Mouse (Mus musculus) MN1 (cell line): ENCODE measurements at regions not wholly inside any gene's neighbourhood (a gene's known extent, or its start where the extent isn't known, plus 50 kb on each side); places are given as distances from the start of the nearest gene placed in this dataset.
"Not testable (repeated sequence)": the region's sequence is repeated elsewhere in the genome, so short reads cannot be mapped to it uniquely, and the experiment has no call there.

Source experiments
- DNase-seq: peaks from one replicate; pipeline ENCODE4 v3.0.0-alpha.2; 2016; ENCODE audit warnings: low spot score

DNA sequence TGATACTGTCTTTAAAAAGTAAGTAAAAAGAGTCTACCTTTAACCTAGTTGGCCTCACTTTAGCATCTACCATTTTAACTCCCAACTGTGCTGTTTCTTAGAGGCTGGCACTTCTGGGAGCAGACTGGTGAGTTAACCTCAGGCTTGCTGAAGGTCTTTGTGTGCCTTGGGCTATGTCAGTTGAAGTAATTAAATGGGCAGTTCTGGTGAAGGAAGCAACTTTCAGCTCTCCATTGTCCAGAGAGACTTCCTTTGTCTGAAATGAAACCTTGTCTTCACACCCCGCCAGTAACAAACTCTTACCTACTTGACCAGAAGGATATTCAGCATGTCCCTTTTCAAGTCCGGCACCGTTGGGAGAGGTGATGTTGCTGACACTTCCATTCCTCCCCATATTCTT, 55.5 kb downstream of the Zfp281 start:
- DNase-seq = no peak

DNA sequence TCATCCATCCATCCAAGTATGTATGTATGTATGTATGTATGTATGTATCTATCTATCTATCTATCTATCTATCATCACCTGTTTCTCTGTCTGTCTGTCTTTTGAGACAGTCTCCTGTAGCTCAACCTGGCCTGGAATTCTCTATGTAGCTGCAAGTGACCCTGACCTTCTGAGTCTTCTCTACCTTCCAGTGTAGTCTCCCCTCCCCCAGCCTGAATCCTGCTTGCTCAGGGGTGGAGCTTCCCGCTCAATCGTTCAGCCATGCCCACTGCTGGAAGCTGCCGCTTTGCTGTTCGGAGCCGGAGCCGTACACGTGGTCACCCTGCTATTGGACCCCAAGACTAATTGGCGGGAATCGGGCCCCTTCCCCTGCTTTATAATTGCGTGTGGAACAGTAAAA, 57.6 kb downstream of the Zfp281 start:
- DNase-seq = not testable (repeated sequence)

DNA sequence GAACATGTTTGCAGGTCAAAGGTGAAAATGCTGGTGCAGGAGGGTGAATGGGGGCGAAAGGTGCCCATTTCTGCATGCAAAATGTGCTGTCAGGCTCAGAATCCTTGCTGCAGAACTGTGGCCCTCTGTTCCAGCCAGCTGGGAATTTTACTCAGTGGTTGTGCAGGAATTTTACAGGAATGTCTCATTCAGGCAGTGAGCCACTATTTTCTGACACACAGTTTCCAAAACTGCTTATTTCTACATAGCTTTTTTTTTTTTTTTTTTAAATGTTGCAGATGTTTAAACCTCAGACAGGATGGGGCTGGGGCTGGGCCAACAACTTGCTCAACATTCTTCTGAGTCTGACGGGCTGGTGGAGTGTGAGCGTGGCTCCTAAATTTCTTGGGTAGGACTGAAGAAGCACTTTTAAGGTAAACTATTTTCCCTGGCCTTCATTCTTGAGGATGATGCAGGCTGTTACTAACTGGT, 58.4 kb downstream of the Zfp281 start:
- DNase-seq = no peak

DNA sequence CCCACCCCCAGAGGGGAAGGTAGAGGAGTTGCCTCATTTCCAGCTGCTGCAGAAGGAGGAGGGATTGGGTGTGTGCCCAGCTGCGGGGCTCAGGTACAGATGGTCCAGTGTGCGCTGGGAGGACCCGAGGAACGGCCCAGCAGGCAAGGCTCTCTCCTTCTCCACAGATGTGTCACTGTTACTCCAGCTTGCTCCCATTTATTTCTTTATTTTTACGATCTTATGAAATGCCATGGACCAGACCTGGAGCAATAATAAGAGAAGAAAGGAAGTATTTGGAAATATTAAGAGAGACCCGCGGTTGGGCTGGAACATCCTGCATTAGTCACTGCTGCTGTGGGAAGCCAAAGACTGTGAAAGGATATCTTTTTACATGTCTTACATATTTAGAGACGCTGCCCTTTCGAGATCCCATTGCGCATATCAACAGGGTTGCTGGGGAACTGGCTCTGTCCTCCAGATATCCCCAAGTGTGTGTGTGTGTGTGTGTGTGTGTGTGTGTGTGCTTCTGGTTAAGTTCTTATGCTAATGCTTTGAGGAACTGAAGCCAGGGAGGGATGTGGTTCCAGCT, 58.9 kb downstream of the Zfp281 start:
- DNase-seq = no peak

DNA sequence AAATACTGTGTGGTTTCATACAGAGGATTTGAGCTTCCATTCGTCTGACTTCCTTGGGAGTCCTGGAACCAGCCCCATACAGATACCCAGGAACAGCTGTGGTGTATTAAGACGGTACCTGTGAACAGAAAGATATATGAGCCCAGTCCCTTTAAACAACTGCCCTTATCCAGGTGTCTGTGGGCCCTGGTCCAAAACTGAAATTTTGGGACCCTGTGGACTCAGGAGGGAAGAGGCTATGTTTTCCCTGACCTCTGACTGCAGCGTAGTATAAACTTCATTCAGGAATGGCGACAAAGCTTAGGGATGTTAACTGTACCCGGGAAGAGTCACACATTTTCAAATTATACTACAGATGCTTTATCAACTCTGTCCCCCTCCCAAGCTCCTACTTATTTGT, 59.8 kb downstream of the Zfp281 start:
- no peak for DNase-seq

DNA sequence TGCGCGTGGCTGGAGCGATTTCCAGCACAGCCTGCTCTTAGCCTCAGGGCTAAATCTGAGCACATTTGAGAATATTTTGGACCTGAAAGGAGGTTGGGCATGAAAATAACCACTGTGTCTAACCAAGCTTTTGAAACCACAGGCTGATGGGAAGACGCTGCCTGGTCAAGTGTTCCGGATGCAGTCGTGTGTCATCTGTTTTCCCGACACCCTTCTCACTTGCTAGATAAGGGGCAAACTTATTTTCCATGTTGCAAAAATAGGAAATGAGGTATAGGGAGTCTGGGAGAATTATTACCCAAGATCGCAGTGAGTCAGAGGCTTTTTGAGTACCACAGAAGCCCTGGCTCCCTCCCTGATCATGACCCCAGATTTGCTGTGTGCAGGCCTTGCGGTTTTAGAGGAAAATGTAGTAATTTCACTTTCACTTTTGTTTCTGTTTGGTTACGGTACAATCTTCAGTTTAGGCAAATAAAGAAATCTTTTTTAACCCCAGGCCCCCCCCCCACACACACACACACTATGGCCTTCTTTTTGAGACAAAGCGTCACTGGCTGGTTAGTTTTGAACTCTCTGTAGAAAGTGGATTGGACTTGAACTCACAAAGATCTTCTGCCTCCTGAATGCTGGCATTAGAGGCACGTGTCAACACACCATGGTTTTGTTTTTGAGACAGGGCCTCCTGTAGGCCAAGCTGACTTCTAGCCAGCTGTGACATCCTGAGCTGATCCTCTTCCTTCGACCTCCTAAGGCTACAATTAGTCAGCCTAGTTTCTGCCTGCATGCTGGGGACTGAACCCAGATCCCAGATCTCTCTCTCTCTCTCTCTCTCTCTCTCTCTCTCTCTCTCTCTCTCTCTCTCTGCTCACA, 60.7 kb downstream of the Zfp281 start:
- DNase-seq = peak; percentile 48

DNA sequence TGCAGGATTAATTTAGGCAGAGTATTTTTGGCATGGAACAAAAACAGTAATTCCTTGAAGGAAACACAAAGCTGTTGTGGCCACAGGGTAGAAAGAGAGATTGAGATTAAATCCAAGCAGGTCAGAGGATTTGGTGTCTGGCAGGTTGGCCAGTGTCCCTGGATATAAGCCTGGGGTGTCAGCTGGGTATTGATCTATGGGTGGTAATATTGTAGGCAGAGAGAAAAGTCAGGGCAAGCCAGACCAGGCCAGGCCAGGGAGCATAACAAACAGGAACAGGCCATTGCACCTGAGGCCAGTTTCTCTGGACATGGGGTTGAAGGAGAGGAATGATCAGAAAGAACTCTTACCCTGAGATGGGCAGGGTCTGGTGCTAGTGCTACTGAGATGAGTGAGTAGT, 61.8 kb downstream of the Zfp281 start:
- no peak for DNase-seq

DNA sequence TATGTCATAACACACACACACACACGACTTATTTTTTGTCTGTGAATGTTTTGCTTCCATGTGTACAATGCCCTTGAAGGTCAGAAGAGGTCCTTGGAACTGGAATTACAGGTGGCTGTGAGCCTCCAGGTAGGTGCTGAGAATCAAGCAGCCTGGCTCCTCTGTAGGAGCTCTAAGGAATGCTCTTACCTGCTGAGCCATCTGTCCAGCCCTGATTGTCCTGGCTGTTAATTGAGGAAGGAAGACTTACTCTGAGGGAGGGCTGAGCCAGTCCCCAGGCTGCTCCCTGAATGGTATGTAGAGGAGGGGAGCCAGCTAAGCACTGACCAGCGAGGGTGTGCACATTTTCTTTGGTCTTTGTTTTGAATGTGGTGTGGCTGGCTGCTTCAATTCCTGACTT, 65.4 kb downstream of the Zfp281 start:
- no peak for DNase-seq

DNA sequence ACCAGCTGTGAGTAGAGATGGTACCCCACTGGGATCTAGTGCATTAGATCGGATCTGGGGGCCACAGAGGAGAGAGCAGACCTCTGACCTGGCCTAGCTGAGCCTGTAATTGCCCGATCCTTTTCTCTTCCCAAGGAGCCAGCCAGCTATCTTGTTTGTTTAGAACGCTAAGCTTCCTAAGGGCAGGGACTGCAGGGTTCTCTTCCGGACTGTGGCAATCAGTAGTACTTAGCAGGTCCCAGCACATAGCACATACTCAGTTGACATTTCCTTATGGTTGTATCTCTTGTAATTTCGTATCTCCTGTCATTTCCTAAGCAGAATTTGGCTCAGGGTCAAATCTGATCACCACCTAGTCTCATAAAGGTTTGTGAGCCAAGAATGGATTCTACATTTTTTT, 68.7 kb downstream of the Zfp281 start:
- no peak for DNase-seq

DNA sequence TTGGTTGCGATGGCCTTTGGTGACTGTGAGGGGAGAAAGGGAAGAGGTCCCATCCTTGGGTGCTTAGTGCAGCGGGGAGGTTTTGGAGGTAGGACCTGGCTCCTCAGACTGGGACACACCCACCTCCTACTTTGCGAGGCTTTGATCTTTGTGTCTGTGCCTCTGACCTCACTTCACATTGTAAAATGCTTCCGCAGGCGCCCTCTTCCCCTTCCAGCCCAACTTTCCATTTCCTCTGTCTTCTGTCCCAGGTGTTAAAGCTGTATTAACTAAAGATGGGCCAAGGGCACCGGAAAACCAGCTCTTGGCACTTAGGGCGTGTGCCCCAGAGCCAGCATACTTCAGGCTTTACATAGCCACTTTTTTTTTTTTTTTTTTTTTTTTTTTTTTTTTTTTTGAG, 70.3 kb downstream of the Zfp281 start:
- no peak for DNase-seq

DNA sequence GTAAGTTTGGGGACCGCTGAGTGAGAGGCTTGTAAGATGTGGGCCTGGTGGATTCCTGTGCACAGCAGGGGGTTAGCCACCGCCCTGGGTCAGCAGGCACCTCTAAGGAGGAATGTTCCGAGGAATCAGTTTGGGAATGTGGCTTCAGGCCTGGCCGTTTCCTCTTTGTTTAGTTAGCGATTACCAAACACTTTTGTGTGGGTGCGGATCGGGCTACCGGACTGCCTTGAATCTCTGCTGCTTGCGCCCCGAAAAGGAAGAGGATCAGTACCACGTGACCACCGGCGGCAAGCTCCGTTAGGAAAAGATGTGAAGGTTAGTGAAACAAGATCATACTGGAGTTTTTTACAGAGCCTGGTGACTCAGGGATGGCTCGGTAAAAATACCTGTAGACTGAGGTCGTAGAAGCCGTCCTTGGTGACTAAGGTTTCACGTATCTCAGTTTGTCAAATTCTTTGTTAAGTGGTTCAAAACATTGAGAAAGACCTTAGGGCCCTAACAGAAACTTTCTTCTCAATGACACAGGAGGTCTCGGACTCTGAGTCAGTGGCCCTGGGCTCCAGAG, 71.5 kb downstream of the Zfp281 start:
- DNase-seq = no peak

DNA sequence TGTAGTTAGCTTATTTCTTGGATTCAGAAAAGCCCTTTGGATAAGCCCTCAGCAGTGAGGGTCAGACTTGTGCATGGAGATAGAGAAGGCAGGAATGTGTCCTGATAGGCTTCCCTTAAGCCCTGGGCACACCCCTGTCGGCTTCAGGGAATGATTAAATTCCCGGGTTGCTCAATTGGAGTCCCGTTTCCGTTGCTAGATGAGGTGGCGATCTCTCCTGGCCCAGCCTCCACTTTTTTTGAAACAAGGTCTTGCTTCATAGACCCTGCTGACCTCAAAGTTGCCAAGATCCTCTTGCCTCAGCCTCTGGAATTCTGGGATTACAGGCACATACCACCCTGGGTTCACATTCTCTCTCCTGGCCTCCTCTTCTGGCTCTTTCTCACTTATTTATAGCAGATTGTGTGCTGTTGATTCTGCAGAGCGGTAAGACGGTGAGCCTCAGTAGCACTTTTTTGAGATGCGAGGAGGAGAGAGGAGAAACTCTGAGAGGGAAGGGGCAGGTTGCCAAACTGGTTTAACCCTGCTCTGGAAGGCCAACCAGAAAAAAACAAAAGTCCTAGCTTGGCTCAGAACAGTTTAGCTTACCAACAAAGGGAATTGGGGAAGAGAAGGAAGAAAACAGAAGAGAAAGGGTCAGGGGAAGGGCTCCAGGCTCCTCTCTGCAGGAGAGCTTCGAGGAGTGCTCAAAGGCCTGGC, 73.9 kb downstream of the Zfp281 start:
- DNase-seq = no peak

DNA sequence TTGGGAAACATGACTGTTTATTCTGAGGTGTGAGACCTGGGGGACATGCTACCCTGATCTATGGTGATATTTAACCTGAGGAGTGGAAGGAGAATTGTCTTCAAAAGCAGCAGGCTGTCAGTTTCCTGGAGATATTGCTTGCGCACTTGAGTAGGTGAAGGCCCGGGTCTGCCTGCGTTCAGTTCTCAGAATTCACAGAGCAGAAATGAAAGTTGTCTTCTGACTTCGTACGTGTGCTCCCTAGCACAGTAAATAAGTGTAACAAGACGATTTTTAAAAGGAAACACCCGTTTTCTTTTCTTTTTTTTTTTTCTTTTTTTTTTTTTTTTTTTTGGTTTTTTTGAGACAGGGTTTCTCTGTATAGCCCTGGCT, 74.4 kb downstream of the Zfp281 start:
- no peak for DNase-seq

DNA sequence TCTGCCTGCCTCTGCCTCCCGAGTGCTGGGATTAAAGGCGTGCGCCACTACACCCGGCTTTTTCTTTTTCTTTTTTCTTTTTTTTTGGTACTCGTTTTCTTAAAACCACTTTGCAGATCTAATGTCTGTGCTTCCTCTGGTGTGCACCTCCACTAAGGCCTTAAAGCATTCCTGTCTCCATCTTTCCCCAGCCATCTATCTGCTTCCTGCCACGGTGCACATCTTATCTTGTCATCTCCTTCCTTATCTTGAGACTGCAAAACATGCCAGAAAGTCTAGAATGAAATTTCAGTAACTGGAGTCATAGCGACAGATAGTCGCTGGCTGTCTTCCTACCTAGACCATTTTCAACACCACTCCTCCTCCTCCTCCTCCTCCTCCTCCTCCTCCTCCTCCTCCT, 74.9 kb downstream of the Zfp281 start:
- DNase-seq = no peak

DNA sequence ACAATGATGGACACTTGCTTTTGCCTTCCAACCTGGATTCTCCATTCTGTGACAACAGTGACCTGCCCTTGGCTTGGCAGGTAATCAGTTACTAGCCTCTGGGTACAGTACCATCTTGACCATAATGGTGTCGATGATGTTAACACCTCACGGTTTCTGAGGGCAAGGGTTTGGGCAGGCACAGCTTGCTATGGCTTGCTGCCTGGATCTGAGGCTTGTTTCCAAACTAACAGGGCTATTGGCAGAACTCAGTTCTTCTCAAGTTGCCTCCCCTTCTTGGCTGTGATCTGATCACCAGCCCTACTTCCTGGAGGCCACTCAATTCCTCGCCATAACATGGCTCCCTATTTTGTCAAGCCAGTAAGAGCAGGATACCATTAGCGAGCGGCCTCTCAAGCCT, 79.4 kb downstream of the Zfp281 start:
- no peak for DNase-seq

DNA sequence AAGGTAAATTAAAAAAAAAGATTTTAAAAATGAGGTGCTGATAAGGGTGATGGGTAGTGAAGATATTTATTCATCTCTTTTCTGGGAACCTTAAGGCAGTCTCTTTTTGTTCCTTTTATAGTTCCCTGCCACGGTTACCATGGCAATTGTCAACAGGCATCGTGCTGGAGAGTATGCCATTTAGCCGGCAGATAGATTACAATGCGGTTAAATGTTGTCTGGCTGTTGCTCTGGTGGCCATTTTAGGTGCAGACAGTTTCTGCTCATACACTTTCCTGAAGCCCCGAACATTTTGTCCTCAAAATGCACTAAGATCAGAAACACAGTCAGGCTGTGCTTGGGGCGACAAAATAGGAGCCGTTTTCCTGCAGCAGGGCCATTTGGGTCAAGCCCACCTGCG, 81.8 kb downstream of the Zfp281 start:
- DNase-seq = no peak

DNA sequence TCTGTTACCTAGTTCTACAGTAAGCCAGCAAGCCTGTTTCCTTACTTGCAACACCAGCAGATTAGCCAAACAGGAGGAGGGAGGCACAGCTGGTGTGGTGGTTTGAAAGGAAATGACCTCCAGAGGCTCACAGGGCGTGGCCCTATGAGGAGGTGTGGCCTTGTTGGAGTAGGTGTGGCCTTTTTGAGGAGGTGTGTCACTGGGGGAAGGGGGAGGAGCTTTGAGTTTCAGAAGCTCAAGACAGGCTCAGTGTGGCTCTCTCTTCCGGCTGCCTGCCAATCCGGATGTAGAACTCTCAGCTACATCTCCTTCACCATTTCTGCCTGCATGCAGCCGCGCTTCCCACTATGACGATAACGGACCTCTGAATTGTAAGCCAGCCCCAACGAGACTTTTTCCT, 82.7 kb downstream of the Zfp281 start:
- DNase-seq = no peak

DNA sequence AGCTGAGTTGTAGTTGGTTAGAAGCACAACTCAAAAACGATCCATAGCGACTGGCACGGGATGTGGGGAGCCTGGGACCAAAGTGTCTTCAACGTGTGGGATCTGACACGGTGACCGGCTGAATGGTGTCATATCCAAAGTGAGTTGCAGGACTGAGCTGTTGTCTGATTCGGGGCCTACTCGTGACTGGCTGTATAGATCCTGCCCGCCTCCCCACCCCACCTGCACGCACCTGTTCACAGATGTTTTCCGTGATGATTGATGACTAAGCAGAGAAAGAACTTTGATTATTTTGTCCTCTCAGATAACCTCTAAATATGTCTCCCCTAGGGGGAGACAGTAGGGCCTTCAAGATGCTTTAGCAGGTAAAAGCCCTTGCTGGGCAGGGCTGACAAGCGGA, 83.2 kb downstream of the Zfp281 start:
- DNase-seq = no peak

DNA sequence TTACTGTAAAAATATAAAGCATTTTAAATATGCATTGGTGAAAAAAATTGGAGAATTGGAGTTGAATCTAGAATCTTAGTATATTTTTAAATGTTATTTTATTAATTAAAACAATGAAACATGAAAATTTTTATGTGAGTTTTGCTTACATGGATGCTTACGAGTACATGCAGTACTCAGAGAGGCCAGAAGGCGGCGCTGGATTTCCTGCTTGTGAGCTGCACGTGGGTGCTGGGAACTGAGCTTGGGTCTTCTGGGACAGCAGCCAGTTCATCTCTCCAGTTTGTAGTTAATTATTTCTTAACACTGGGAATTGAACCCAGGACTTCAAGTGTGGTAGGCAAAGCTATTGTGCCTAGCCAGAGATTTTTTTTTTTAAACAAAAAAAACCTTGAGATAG, 85.5 kb downstream of the Zfp281 start:
- DNase-seq = no peak

DNA sequence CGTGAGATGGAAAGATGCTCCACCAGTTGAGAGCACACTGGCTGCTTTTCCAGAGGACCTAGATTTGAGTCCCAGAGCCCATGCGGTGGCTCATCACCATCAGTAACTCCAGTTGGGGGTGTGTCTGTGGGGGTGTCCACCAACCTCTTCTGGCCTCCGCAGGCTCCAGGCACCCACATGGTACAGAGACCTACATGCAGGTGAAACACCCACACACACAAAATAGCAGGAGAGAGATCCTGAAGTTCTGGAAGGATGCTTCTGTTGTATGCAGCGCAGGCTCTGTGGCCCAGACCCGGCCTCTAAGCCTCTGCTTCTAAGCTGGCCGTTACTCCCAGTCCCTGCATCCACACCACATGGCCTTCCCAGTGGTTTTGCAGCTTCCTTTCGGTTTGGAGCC, 86.5 kb downstream of the Zfp281 start:
- peak; percentile 14 for DNase-seq

DNA sequence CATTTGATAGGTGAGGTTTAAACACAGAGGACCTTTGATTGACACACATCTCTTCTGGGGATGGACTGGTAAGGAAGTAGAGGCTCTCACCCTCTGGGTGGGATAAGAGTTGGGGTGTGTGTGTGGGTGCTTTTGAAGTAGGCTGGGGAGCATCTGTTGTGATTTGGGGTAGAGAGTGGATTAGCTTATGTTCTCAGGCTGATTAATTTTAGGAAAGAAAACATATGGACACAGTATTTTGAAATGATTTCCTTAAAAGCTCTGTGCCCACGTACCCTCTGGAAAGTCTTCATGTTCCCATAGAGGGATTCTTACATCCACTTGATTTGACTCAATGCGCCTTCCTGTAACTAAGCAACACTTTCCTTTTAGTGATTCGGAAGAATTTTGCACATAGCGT, 89.4 kb downstream of the Zfp281 start:
- DNase-seq = no peak

DNA sequence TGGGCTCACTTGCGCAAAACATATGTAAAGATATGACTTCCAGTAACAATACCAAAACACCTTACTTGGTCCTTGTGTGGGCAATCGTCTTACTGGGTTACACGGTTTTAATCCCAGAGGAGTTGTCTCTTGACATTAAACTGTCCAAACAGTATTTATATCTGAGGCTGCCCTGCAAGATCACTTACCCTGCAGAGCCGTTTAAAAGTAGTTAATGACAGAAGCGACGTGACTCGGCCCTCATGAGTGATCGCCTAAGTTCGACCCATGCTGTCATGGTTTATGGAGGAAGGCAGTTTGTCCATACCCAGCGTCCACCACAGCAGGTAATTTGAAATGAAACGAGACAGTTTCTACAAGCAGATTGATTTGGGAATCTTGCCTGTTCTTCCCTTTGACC, 90.3 kb downstream of the Zfp281 start:
- no peak for DNase-seq
